Mouse (Mus musculus) kidney, postnatal 14 days (tissue): ENCODE data around the gene Plxnc1.

Experiments
- DNase-seq: peaks from one replicate; pipeline ENCODE4 v3.0.0; 2022; ENCODE audit warnings: mixed read lengths

Plxnc1 gene

GRCm38 (mm10) chr10:94811907-94812851, 132.5 kb downstream of the Plxnc1 start:
- no peak for DNase-seq

GRCm38 (mm10) chr10:94809946-94810472, 134.6 kb downstream of the Plxnc1 start:
- no peak for DNase-seq

GRCm38 (mm10) chr10:94808275-94808674, 136.4 kb downstream of the Plxnc1 start:
- DNase-seq = no peak

GRCm38 (mm10) chr10:94807323-94807722, 137.3 kb downstream of the Plxnc1 start:
- no peak for DNase-seq

- DNase-seq = no peak
Observed at GRCm38 (mm10) chr10:94804909-94805220, 139.8 kb downstream of the Plxnc1 start.

- no peak for DNase-seq
Observed at GRCm38 (mm10) chr10:94804029-94804908, 140.4 kb downstream of the Plxnc1 start.

GRCm38 (mm10) chr10:94800677-94801354, 143.8 kb downstream of the Plxnc1 start:
- DNase-seq = no peak

GRCm38 (mm10) chr10:94799485-94800239, 145.0 kb downstream of the Plxnc1 start:
- no peak for DNase-seq

- no peak for DNase-seq
Observed at GRCm38 (mm10) chr10:94798128-94798527, 146.5 kb downstream of the Plxnc1 start.

GRCm38 (mm10) chr10:94794666-94795244, 149.9 kb downstream of the Plxnc1 start:
- no peak for DNase-seq

GRCm38 (mm10) chr10:94793914-94794313, 150.7 kb downstream of the Plxnc1 start:
- DNase-seq = no peak

- DNase-seq = peak; percentile 67
Observed at GRCm38 (mm10) chr10:94789205-94789604, 155.4 kb downstream of the Plxnc1 start.

- no peak for DNase-seq
Observed at GRCm38 (mm10) chr10:94780618-94781262, 163.9 kb downstream of the Plxnc1 start.

GRCm38 (mm10) chr10:94779319-94779718, 165.3 kb downstream of the Plxnc1 start:
- no peak for DNase-seq

- DNase-seq = no peak
Observed at GRCm38 (mm10) chr10:94777576-94777975, 167.1 kb downstream of the Plxnc1 start.

- DNase-seq = no peak
Observed at GRCm38 (mm10) chr10:94771496-94771895, 173.1 kb downstream of the Plxnc1 start.

GRCm38 (mm10) chr10:94747011-94747410, 197.6 kb downstream of the Plxnc1 start:
- DNase-seq = no peak

- DNase-seq = no peak
Observed at GRCm38 (mm10) chr10:94741459-94741858, 203.2 kb downstream of the Plxnc1 start.
